Mouse (Mus musculus) lung, embryonic 15.5 days (tissue): ENCODE measurements around the gene Scn3a. TPM values are rescaled to one million over a fixed set of nuclear protein-coding genes. Genes with fewer than 3 reads are reported as not detected.
A peak's percentile ranks its signal among the peaks of the same experiment; 100 is the strongest.

Experiments used
- ATAC-seq: fragments of 200-750 bp; cut with Nextera tagmentation; 2 replicates; pipeline ENCODE4 v1.8.0; 2017; ENCODE audit warnings: moderate number of reproducible peaks, borderline replicate concordance; ENCODE audit not compliant: low FRiP score, low TSS enrichment; ENCODE audit errors: extremely low read depth
- H3K27ac ChIP-seq: fragments of 300-500 bp; sonication (generic); 2 replicates; pipeline ENCODE4 v1.5.1; 2015; ENCODE audit warnings: moderate library complexity, mild to moderate bottlenecking, inconsistent platforms
- H3K27me3 ChIP-seq: fragments of 300-500 bp; sonication (generic); 2 replicates; pipeline ENCODE4 v1.6.1; 2015; ENCODE audit warnings: inconsistent platforms
- H3K36me3 ChIP-seq: fragments of 300-500 bp; sonication (generic); 2 replicates; pipeline ENCODE4 v1.6.1; 2015; ENCODE audit warnings: inconsistent platforms
- H3K4me1 ChIP-seq: fragments of 300-500 bp; sonication (generic); 2 replicates; pipeline ENCODE4 v1.6.1; 2015; ENCODE audit warnings: inconsistent platforms
- H3K4me2 ChIP-seq: fragments of 300-500 bp; sonication (generic); 2 replicates; pipeline ENCODE4 v1.6.1; 2015; ENCODE audit warnings: inconsistent platforms, mild to moderate bottlenecking, moderate library complexity
- H3K4me3 ChIP-seq: fragments of 300-500 bp; sonication (generic); 2 replicates; pipeline ENCODE4 v1.5.1; 2015; ENCODE audit warnings: mild to moderate bottlenecking, inconsistent platforms
- H3K9ac ChIP-seq: fragments of 300-500 bp; sonication (generic); 2 replicates; pipeline ENCODE4 v1.6.1; 2015; ENCODE audit warnings: inconsistent platforms
- H3K9me3 ChIP-seq: fragments of 300-500 bp; sonication (generic); 2 replicates; pipeline ENCODE4 v1.6.1; 2016; ENCODE audit warnings: inconsistent platforms
- WGBS: fragments of 180-500 bp; shearing (Covaris S2); methylation state at CpG from one replicate; pipeline ENCODE4 v1.1.7; 2015; 5-methylcytosine and 5-hydroxymethylcytosine counted together
- polyA plus RNA-seq: library from polyadenylated mRNA; unstranded; fragments of >200 nt; fragmentation: Nextera tagmentation; extraction: Ambion mirVana; gene quantifications from 2 replicates; pipeline ENCODE4 v1.2.1, GENCODE M21; 2015

Gene Scn3a
- polyA plus RNA-seq, 1 experiment from 2014 or later: 2.0 TPM

GRCm38 (mm10) chr2:65423501-65423900, 143.9 kb downstream of the Scn3a start:
- H3K36me3 ChIP-seq: no peaks in the 10 kb centered on the region
- no peak overlapping the region for H3K27ac ChIP-seq
- no peak for ATAC-seq
- no peaks in the 10 kb centered on the region for H3K27me3 ChIP-seq
- H3K9me3 ChIP-seq: no peaks in the 10 kb centered on the region
- no peak overlapping the region for H3K4me3 ChIP-seq
- 66% methylated on average over 5 of the region's 5 CpGs for whole genome bisulfite sequencing
- no peak overlapping the region for H3K4me2 ChIP-seq
- no peak overlapping the region for H3K9ac ChIP-seq
- H3K4me1 ChIP-seq: no peaks in the 10 kb centered on the region

GRCm38 (mm10) chr2:65421259-65422255, 145.9 kb downstream of the Scn3a start:
- H3K27me3 ChIP-seq: no peaks in the 10 kb centered on the region
- no peak overlapping the region for H3K27ac ChIP-seq
- WGBS: 56% methylated on average over 11 of the region's 11 CpGs
- H3K9ac ChIP-seq: no peak overlapping the region
- H3K36me3 ChIP-seq: no peaks in the 10 kb centered on the region
- no peak for ATAC-seq
- no peak overlapping the region for H3K4me3 ChIP-seq
- H3K4me1 ChIP-seq: no peaks in the 10 kb centered on the region
- H3K9me3 ChIP-seq: no peaks in the 10 kb centered on the region
- no peak overlapping the region for H3K4me2 ChIP-seq

- Histone ChIP-seq H3K27me3 (no peaks in the 10 kb centered on the region), H3K9me3 (no peaks in the 10 kb centered on the region), H3K4me1 (peaks cover 6% of the 10 kb centered on the region), H3K4me2 (no peak overlapping the region), H3K36me3 (no peaks in the 10 kb centered on the region), H3K4me3 (no peak overlapping the region), H3K27ac (no peak overlapping the region), H3K9ac (no peak overlapping the region)
- whole genome bisulfite sequencing: 54% methylated on average over 1 of the region's 1 CpGs
- ATAC-seq: no peak
These were observed 148.8 kb downstream of the Scn3a start for GRCm38 (mm10) chr2:65418608-65419007.

GRCm38 (mm10) chr2:65416535-65416934, 150.9 kb downstream of the Scn3a start:
- no peaks in the 10 kb centered on the region for H3K36me3 ChIP-seq
- no peaks in the 10 kb centered on the region for H3K27me3 ChIP-seq
- no peak overlapping the region for H3K27ac ChIP-seq
- H3K4me1 ChIP-seq: peaks cover 6% of the 10 kb centered on the region
- no peak overlapping the region for H3K4me3 ChIP-seq
- H3K9ac ChIP-seq: no peak overlapping the region
- no peak overlapping the region for H3K4me2 ChIP-seq
- 92% methylated on average over 1 of the region's 1 CpGs for WGBS
- ATAC-seq: no peak
- H3K9me3 ChIP-seq: no peaks in the 10 kb centered on the region

GRCm38 (mm10) chr2:65415294-65415693, 152.1 kb downstream of the Scn3a start:
- H3K36me3 ChIP-seq: no peaks in the 10 kb centered on the region
- ATAC-seq: no peak
- H3K9ac ChIP-seq: no peak overlapping the region
- H3K4me2 ChIP-seq: peak overlapping the region; percentile 70
- WGBS: 2% methylated on average over 2 of the region's 2 CpGs
- H3K27me3 ChIP-seq: no peaks in the 10 kb centered on the region
- H3K4me3 ChIP-seq: no peak overlapping the region
- H3K4me1 ChIP-seq: peaks cover 6% of the 10 kb centered on the region
- H3K27ac ChIP-seq: no peak overlapping the region
- no peaks in the 10 kb centered on the region for H3K9me3 ChIP-seq

GRCm38 (mm10) chr2:65414806-65415281, 152.6 kb downstream of the Scn3a start:
- Histone ChIP-seq H3K4me1 (peaks cover 6% of the 10 kb centered on the region), H3K27ac (no peak overlapping the region), H3K4me2 (peak overlapping the region; percentile 70), H3K9me3 (no peaks in the 10 kb centered on the region), H3K4me3 (peak overlapping the region; percentile 35), H3K36me3 (no peaks in the 10 kb centered on the region), H3K27me3 (no peaks in the 10 kb centered on the region), H3K9ac (no peak overlapping the region)
- WGBS: 3% methylated on average over 6 of the region's 6 CpGs
- ATAC-seq: peak; percentile 60; the same call in 1 of the 2 replicates

- H3K4me3 ChIP-seq: peak overlapping the region; percentile 35
- H3K27me3 ChIP-seq: no peaks in the 10 kb centered on the region
- no peaks in the 10 kb centered on the region for H3K9me3 ChIP-seq
- peaks cover 6% of the 10 kb centered on the region for H3K4me1 ChIP-seq
- H3K36me3 ChIP-seq: no peaks in the 10 kb centered on the region
- peak overlapping the region; percentile 70 for H3K4me2 ChIP-seq
- H3K27ac ChIP-seq: no peak overlapping the region
- H3K9ac ChIP-seq: no peak overlapping the region; the same call in 1 of the 2 replicates
- WGBS: 0% methylated on average over 7 of the region's 7 CpGs
- peak; percentile 92 for ATAC-seq
These were observed 153.2 kb downstream of the Scn3a start for GRCm38 (mm10) chr2:65414237-65414636.

GRCm38 (mm10) chr2:65413746-65414145, 153.7 kb downstream of the Scn3a start:
- peak overlapping the region; percentile 71 for H3K27ac ChIP-seq
- ATAC-seq: peak; percentile 56; the same call in 1 of the 2 replicates
- peak overlapping the region; percentile 70 for H3K4me2 ChIP-seq
- H3K9ac ChIP-seq: peak overlapping the region; percentile 17; the same call in 1 of the 2 replicates
- H3K4me1 ChIP-seq: peaks cover 6% of the 10 kb centered on the region
- peak overlapping the region; percentile 35 for H3K4me3 ChIP-seq
- H3K36me3 ChIP-seq: no peaks in the 10 kb centered on the region
- no peaks in the 10 kb centered on the region for H3K9me3 ChIP-seq
- no peaks in the 10 kb centered on the region for H3K27me3 ChIP-seq
- WGBS: 0% methylated on average over 3 of the region's 3 CpGs

Other genes starting within 250 kb of the Scn3a start
- 0.32 TPM in 1 of 2 replicates, not detected in the other for gene Slc38a11, start 203.6 kb downstream of the Scn3a start, polyA plus RNA-seq
- gene Scn2a, start 53.1 kb upstream of the Scn3a start, polyA plus RNA-seq: 1.3 and 1.6 TPM in 2 replicates